Mouse (Mus musculus) limb, embryonic 15.5 days (tissue): ENCODE measurements around the gene Eral1. TPM values are rescaled to one million over a fixed set of nuclear protein-coding genes. Genes with fewer than 3 reads are reported as not detected.
"Not testable (repeated sequence)": the region's sequence is repeated elsewhere in the genome, so short reads cannot be mapped to it uniquely, and the experiment has no call there.

Experiments used
- ATAC-seq: fragments of 200-750 bp; cut with Nextera tagmentation; 2 replicates; pipeline ENCODE4 v1.8.0; 2017; ENCODE audit warnings: low read depth, moderate TSS enrichment; ENCODE audit not compliant: insufficient number of reproducible peaks, low FRiP score, low TSS enrichment
- H3K27ac ChIP-seq: fragments of 300-500 bp; sonication (generic); 2 replicates; pipeline ENCODE4 v1.5.1; 2015; ENCODE audit warnings: moderate library complexity, mild to moderate bottlenecking, inconsistent platforms
- H3K27me3 ChIP-seq: fragments of 300-500 bp; sonication (generic); 2 replicates; pipeline ENCODE4 v1.6.1; 2015; ENCODE audit warnings: inconsistent platforms
- H3K36me3 ChIP-seq: fragments of 300-500 bp; sonication (generic); 2 replicates; pipeline ENCODE4 v1.6.1; 2015; ENCODE audit warnings: inconsistent platforms
- H3K4me1 ChIP-seq: fragments of 300-500 bp; sonication (generic); 2 replicates; pipeline ENCODE4 v1.6.1; 2015; ENCODE audit warnings: inconsistent platforms
- H3K4me2 ChIP-seq: fragments of 300-500 bp; sonication (generic); 2 replicates; pipeline ENCODE4 v1.6.1; 2015; ENCODE audit warnings: mild to moderate bottlenecking, inconsistent platforms
- H3K4me3 ChIP-seq: fragments of 300-500 bp; sonication (generic); 2 replicates; pipeline ENCODE4 v1.5.1; 2015; ENCODE audit warnings: mild to moderate bottlenecking, inconsistent platforms
- H3K9ac ChIP-seq: fragments of 300-500 bp; sonication (generic); 2 replicates; pipeline ENCODE4 v1.6.1; 2015; ENCODE audit warnings: inconsistent platforms
- H3K9me3 ChIP-seq: fragments of 300-500 bp; sonication (generic); 2 replicates; pipeline ENCODE4 v1.6.1; 2016; ENCODE audit warnings: inconsistent platforms
- WGBS: fragments of 180-500 bp; shearing (Covaris S2); methylation state at CpG from one replicate; pipeline ENCODE4 v1.1.7; 2015; 5-methylcytosine and 5-hydroxymethylcytosine counted together
- polyA plus RNA-seq: library from polyadenylated mRNA; unstranded; fragments of >200 nt; fragmentation: Nextera tagmentation; extraction: Ambion mirVana; gene quantifications from 2 replicates; pipeline ENCODE4 v1.2.1, GENCODE M21; 2015

The Eral1 gene
- polyA plus RNA-seq, 1 experiment from 2014 or later, result 30.6 TPM

GRCm38 (mm10) chr11:78062563-78062962, 17.6 kb downstream of the Eral1 start:
- Histone ChIP-seq H3K4me2 (no peak overlapping the region), H3K9me3 (no peaks in the 10 kb centered on the region), H3K27ac (no peak overlapping the region), H3K4me3 (no peak overlapping the region), H3K27me3 (no peaks in the 10 kb centered on the region), H3K36me3 (peaks cover 24% of the 10 kb centered on the region), H3K9ac (no peak overlapping the region), H3K4me1 (0 out of 2 replicates have a peak, but pooled peaks cover 6% of the 10 kb centered on the region)
- no peak for ATAC-seq
- 68% methylated on average over 1 of the region's 1 CpGs for WGBS

- WGBS, result 51% methylated on average over 9 of the region's 9 CpGs
- no peak overlapping the region for H3K9ac ChIP-seq
- H3K27me3 ChIP-seq, result no peaks in the 10 kb centered on the region
- H3K36me3 ChIP-seq, result peaks cover 44% of the 10 kb centered on the region
- H3K4me1 ChIP-seq, result 0 out of 2 replicates have a peak, but pooled peaks cover 6% of the 10 kb centered on the region
- H3K27ac ChIP-seq, result no peak overlapping the region
- H3K4me2 ChIP-seq, result no peak overlapping the region
- no peaks in the 10 kb centered on the region for H3K9me3 ChIP-seq
- ATAC-seq, result 0 out of 2 replicates have a peak, but pooled peaks have one; percentile 53
- H3K4me3 ChIP-seq, result no peak overlapping the region
Measured at GRCm38 (mm10) chr11:78059833-78060757, 20.1 kb downstream of the Eral1 start.

GRCm38 (mm10) chr11:78056946-78057345, 23.2 kb downstream of the Eral1 start:
- H3K27ac ChIP-seq, result no peak overlapping the region
- no peaks in the 10 kb centered on the region for H3K9me3 ChIP-seq
- 0 out of 2 replicates have a peak, but pooled peaks cover 6% of the 10 kb centered on the region for H3K4me1 ChIP-seq
- no peak overlapping the region for H3K4me3 ChIP-seq
- peaks cover 66% of the 10 kb centered on the region for H3K36me3 ChIP-seq
- no peak for ATAC-seq
- H3K4me2 ChIP-seq, result no peak overlapping the region
- 86% methylated on average over 8 of the region's 8 CpGs for WGBS
- H3K9ac ChIP-seq, result no peak overlapping the region
- H3K27me3 ChIP-seq, result no peaks in the 10 kb centered on the region

GRCm38 (mm10) chr11:78053078-78053477, 27.1 kb downstream of the Eral1 start:
- no peaks in the 10 kb centered on the region for H3K4me1 ChIP-seq
- no peaks in the 10 kb centered on the region for H3K27me3 ChIP-seq
- no peaks in the 10 kb centered on the region for H3K9me3 ChIP-seq
- H3K4me3 ChIP-seq, result no peak overlapping the region
- no peak for ATAC-seq
- H3K9ac ChIP-seq, result no peak overlapping the region
- WGBS, result 93% methylated on average over 8 of the region's 8 CpGs
- H3K4me2 ChIP-seq, result no peak overlapping the region
- peaks cover 77% of the 10 kb centered on the region for H3K36me3 ChIP-seq
- H3K27ac ChIP-seq, result no peak overlapping the region

GRCm38 (mm10) chr11:78048637-78049036, 31.5 kb downstream of the Eral1 start:
- not testable (repeated sequence) for ATAC-seq, H3K4me2 ChIP-seq, H3K4me1 ChIP-seq, H3K4me3 ChIP-seq, H3K27ac ChIP-seq, H3K27me3 ChIP-seq, H3K9me3 ChIP-seq, H3K9ac ChIP-seq
- H3K36me3 ChIP-seq, result peaks cover 41% of the 10 kb centered on the region
- WGBS, result 84% methylated on average over 2 of the region's 4 CpGs

GRCm38 (mm10) chr11:78044758-78045251, 35.4 kb downstream of the Eral1 start:
- no peak overlapping the region for H3K9ac ChIP-seq
- no peaks in the 10 kb centered on the region for H3K9me3 ChIP-seq
- H3K27ac ChIP-seq, result no peak overlapping the region
- H3K4me2 ChIP-seq, result no peak overlapping the region
- H3K4me1 ChIP-seq, result peaks cover 8% of the 10 kb centered on the region
- H3K4me3 ChIP-seq, result no peak overlapping the region
- peaks cover 19% of the 10 kb centered on the region for H3K36me3 ChIP-seq
- H3K27me3 ChIP-seq, result no peaks in the 10 kb centered on the region
- 57% methylated on average over 5 of the region's 5 CpGs for WGBS
- no peak for ATAC-seq

GRCm38 (mm10) chr11:78042290-78042870, 37.8 kb downstream of the Eral1 start:
- H3K9ac ChIP-seq, H3K27me3 ChIP-seq, H3K9me3 ChIP-seq, ATAC-seq, H3K27ac ChIP-seq, H3K36me3 ChIP-seq, H3K4me3 ChIP-seq, H3K4me2 ChIP-seq: not testable (repeated sequence)
- WGBS, result 92% methylated on average over 4 of the region's 4 CpGs
- H3K4me1 ChIP-seq, result peaks cover 30% of the 10 kb centered on the region

GRCm38 (mm10) chr11:78040878-78041277, 39.3 kb downstream of the Eral1 start:
- H3K4me2 ChIP-seq, result no peak overlapping the region
- no peak overlapping the region for H3K4me3 ChIP-seq
- ATAC-seq, result no peak
- H3K27me3 ChIP-seq, result no peaks in the 10 kb centered on the region
- H3K9me3 ChIP-seq, result no peaks in the 10 kb centered on the region
- no peak overlapping the region for H3K9ac ChIP-seq
- peaks cover 8% of the 10 kb centered on the region; the same call in 1 of the 2 replicates for H3K36me3 ChIP-seq
- 64% methylated on average over 2 of the region's 2 CpGs for WGBS
- no peak overlapping the region for H3K27ac ChIP-seq
- H3K4me1 ChIP-seq, result peaks cover 39% of the 10 kb centered on the region

GRCm38 (mm10) chr11:78037831-78038752, 42.1 kb downstream of the Eral1 start, which contains the start of gene Flot2:
Gene Flot2, plus strand, starts transcription at chr11:78037931.
- Histone ChIP-seq H3K4me1 (peaks cover 39% of the 10 kb centered on the region), H3K4me2 (peak within 1 kb of the TSS; percentile 82), H3K9ac (peak within 1 kb of the TSS; percentile 77), H3K27ac (peak within 1 kb of the TSS; percentile 93), H3K9me3 (no peaks in the 10 kb centered on the region), H3K4me3 (peak within 1 kb of the TSS; percentile 85), H3K36me3 (peaks cover 12% of the 10 kb centered on the region; the same call in 1 of the 2 replicates), H3K27me3 (no peaks in the 10 kb centered on the region)
- 1% methylated on average over 51 of the region's 55 CpGs for WGBS
- ATAC-seq, result peak; percentile 79

- Histone ChIP-seq H3K9me3 (no peaks in the 10 kb centered on the region), H3K4me2 (no peak overlapping the region), H3K4me3 (no peak overlapping the region), H3K27ac (no peak overlapping the region), H3K4me1 (peaks cover 50% of the 10 kb centered on the region), H3K27me3 (no peaks in the 10 kb centered on the region), H3K36me3 (peaks cover 6% of the 10 kb centered on the region; the same call in 1 of the 2 replicates), H3K9ac (no peak overlapping the region)
- ATAC-seq, result no peak
- WGBS, result 79% methylated on average over 10 of the region's 10 CpGs
Measured at GRCm38 (mm10) chr11:78036791-78037190, 43.4 kb downstream of the Eral1 start.

GRCm38 (mm10) chr11:78033931-78034617, 46.1 kb downstream of the Eral1 start:
- H3K4me1 ChIP-seq, result peaks cover 51% of the 10 kb centered on the region
- 94% methylated on average over 23 of the region's 23 CpGs for WGBS
- H3K4me3 ChIP-seq, result no peak overlapping the region
- no peak overlapping the region for H3K27ac ChIP-seq
- no peaks in the 10 kb centered on the region for H3K27me3 ChIP-seq
- no peak for ATAC-seq
- H3K36me3 ChIP-seq, result peaks cover 14% of the 10 kb centered on the region
- H3K9ac ChIP-seq, result no peak overlapping the region
- H3K9me3 ChIP-seq, result no peaks in the 10 kb centered on the region
- H3K4me2 ChIP-seq, result no peak overlapping the region
